Mouse (Mus musculus) midbrain, embryonic 11.5 days (tissue): Measurements from ENCODE around the gene Dtnbp1. TPM values are rescaled to one million over a fixed set of nuclear protein-coding genes. Genes with fewer than 3 reads are reported as not detected.
A peak's percentile ranks its signal among the peaks of the same experiment; 100 is the strongest.

ENCODE experiments used
- ATAC-seq: fragments of 200-750 bp; cut with Nextera tagmentation; 2 replicates; pipeline ENCODE4 v1.8.0; 2017; ENCODE audit warnings: moderate TSS enrichment, moderate library complexity; ENCODE audit not compliant: low FRiP score
- DNase-seq: peaks from one replicate; pipeline ENCODE4 v3.0.0; 2015; ENCODE audit warnings: low spot score; ENCODE audit errors: missing footprints
- H3K27ac ChIP-seq: fragments of 300-500 bp; sonication (generic); 2 replicates; pipeline ENCODE4 v1.5.1; 2014; ENCODE audit warnings: low read depth, low read length
- H3K27me3 ChIP-seq: fragments of 300-500 bp; sonication (generic); 2 replicates; pipeline ENCODE4 v1.6.1; 2014; ENCODE audit warnings: mild to moderate bottlenecking, low read length, moderate library complexity, mixed read lengths; ENCODE audit not compliant: control insufficient read depth, insufficient read depth
- H3K36me3 ChIP-seq: fragments of 300-500 bp; sonication (generic); 2 replicates; pipeline ENCODE4 v1.6.1; 2014; ENCODE audit warnings: mild to moderate bottlenecking, low read length, moderate library complexity, mixed read lengths; ENCODE audit not compliant: control insufficient read depth, insufficient read depth
- H3K4me1 ChIP-seq: fragments of 300-500 bp; sonication (generic); 2 replicates; pipeline ENCODE4 v1.6.1; 2014; ENCODE audit warnings: low read length; ENCODE audit not compliant: control insufficient read depth, insufficient read depth
- H3K4me2 ChIP-seq: fragments of 300-500 bp; sonication (generic); 2 replicates; pipeline ENCODE4 v1.6.1; 2014; ENCODE audit warnings: mild to moderate bottlenecking, moderate library complexity
- H3K4me3 ChIP-seq: fragments of 300-500 bp; sonication (generic); 2 replicates; pipeline ENCODE4 v1.5.1; 2014; ENCODE audit warnings: low read depth, low read length
- H3K9ac ChIP-seq: fragments of 300-500 bp; sonication (generic); 2 replicates; pipeline ENCODE4 v1.6.1; 2014; ENCODE audit warnings: low read length
- H3K9me3 ChIP-seq: fragments of 300-500 bp; sonication (generic); 2 replicates; pipeline ENCODE4 v1.6.1; 2016; ENCODE audit warnings: low read length; ENCODE audit not compliant: control insufficient read depth
- WGBS: fragments of 180-500 bp; shearing (Covaris S2); extraction: QIAGEN DNeasy Blood & Tissue Kit; methylation state at CpG from one replicate; pipeline ENCODE4 v1.1.7; 2014; 5-methylcytosine and 5-hydroxymethylcytosine counted together
- polyA plus RNA-seq: library from polyadenylated mRNA; unstranded; fragments of >200 nt; fragmentation: Nextera tagmentation; extraction: Ambion mirVana; gene quantifications from 2 replicates; pipeline ENCODE4 v1.2.1, GENCODE M21; 2014

Gene Dtnbp1
- polyA plus RNA-seq, 1 experiment from 2014 or later: 69.5 TPM

- H3K9ac ChIP-seq: no peak overlapping the region
- DNase-seq (no peak), ATAC-seq (no peak)
- no peaks in the 10 kb centered on the region for H3K27me3 ChIP-seq
- H3K4me1 ChIP-seq: no peaks in the 10 kb centered on the region
- H3K36me3 ChIP-seq: peaks cover 15% of the 10 kb centered on the region; the same call in 1 of the 2 replicates
- 88% methylated on average over 10 of the region's 10 CpGs for WGBS
- H3K9me3 ChIP-seq: no peaks in the 10 kb centered on the region
- H3K4me3 ChIP-seq: no peak overlapping the region
- H3K4me2 ChIP-seq: no peak overlapping the region
- H3K27ac ChIP-seq: no peak overlapping the region
These were observed 80.9 kb downstream of the Dtnbp1 start for GRCm38 (mm10) chr13:44921095-44921494.

GRCm38 (mm10) chr13:44918269-44918668 lies 83.7 kb downstream of the Dtnbp1 start:
- no peaks in the 10 kb centered on the region for H3K4me1 ChIP-seq
- no peak overlapping the region for H3K4me2 ChIP-seq
- no peak for DNase-seq
- peaks cover 24% of the 10 kb centered on the region for H3K36me3 ChIP-seq
- H3K9me3 ChIP-seq: no peaks in the 10 kb centered on the region
- WGBS: 96% methylated on average over 2 of the region's 2 CpGs
- H3K9ac ChIP-seq: no peak overlapping the region
- no peaks in the 10 kb centered on the region for H3K27me3 ChIP-seq
- H3K4me3 ChIP-seq: no peak overlapping the region
- H3K27ac ChIP-seq: no peak overlapping the region
- ATAC-seq: no peak

GRCm38 (mm10) chr13:44917202-44917601 lies 84.7 kb downstream of the Dtnbp1 start:
- Histone ChIP-seq H3K4me3 (no peak overlapping the region), H3K27ac (no peak overlapping the region), H3K4me1 (no peaks in the 10 kb centered on the region), H3K27me3 (no peaks in the 10 kb centered on the region), H3K9me3 (no peaks in the 10 kb centered on the region), H3K4me2 (no peak overlapping the region), H3K9ac (no peak overlapping the region), H3K36me3 (peaks cover 24% of the 10 kb centered on the region)
- no peak for ATAC-seq
- DNase-seq: no peak
- WGBS: 91% methylated on average over 4 of the region's 4 CpGs

GRCm38 (mm10) chr13:44915945-44916344 lies 86.0 kb downstream of the Dtnbp1 start:
- DNase-seq: peak; percentile 89
- 79% methylated on average over 4 of the region's 4 CpGs for WGBS
- H3K4me1 ChIP-seq: no peaks in the 10 kb centered on the region
- H3K9ac ChIP-seq: no peak overlapping the region
- no peak overlapping the region for H3K4me2 ChIP-seq
- H3K9me3 ChIP-seq: no peaks in the 10 kb centered on the region
- no peaks in the 10 kb centered on the region for H3K27me3 ChIP-seq
- H3K4me3 ChIP-seq: no peak overlapping the region
- peaks cover 24% of the 10 kb centered on the region for H3K36me3 ChIP-seq
- no peak for ATAC-seq
- H3K27ac ChIP-seq: no peak overlapping the region

- Histone ChIP-seq H3K9me3 (no peaks in the 10 kb centered on the region), H3K9ac (no peak overlapping the region), H3K36me3 (peaks cover 24% of the 10 kb centered on the region), H3K4me1 (no peaks in the 10 kb centered on the region), H3K27ac (no peak overlapping the region), H3K4me3 (no peak overlapping the region), H3K4me2 (no peak overlapping the region), H3K27me3 (no peaks in the 10 kb centered on the region)
- 91% methylated on average over 5 of the region's 5 CpGs for WGBS
- DNase-seq (no peak), ATAC-seq (no peak)
These were observed 86.6 kb downstream of the Dtnbp1 start for GRCm38 (mm10) chr13:44915382-44915781.

GRCm38 (mm10) chr13:44913560-44913959 lies 88.4 kb downstream of the Dtnbp1 start:
- Histone ChIP-seq H3K9ac (no peak overlapping the region), H3K27ac (no peak overlapping the region), H3K4me1 (no peaks in the 10 kb centered on the region), H3K9me3 (no peaks in the 10 kb centered on the region), H3K27me3 (no peaks in the 10 kb centered on the region), H3K4me2 (no peak overlapping the region), H3K36me3 (peaks cover 24% of the 10 kb centered on the region), H3K4me3 (no peak overlapping the region)
- ATAC-seq (no peak), DNase-seq (no peak)
- 74% methylated on average over 7 of the region's 7 CpGs for WGBS

- peaks cover 24% of the 10 kb centered on the region for H3K36me3 ChIP-seq
- H3K27me3 ChIP-seq: no peaks in the 10 kb centered on the region
- H3K4me1 ChIP-seq: no peaks in the 10 kb centered on the region
- no peak for ATAC-seq
- no peaks in the 10 kb centered on the region for H3K9me3 ChIP-seq
- H3K27ac ChIP-seq: no peak overlapping the region
- no peak overlapping the region for H3K4me2 ChIP-seq
- no peak overlapping the region for H3K4me3 ChIP-seq
- DNase-seq: no peak
- no peak overlapping the region for H3K9ac ChIP-seq
- WGBS: 96% methylated on average over 2 of the region's 2 CpGs
These were observed 89.1 kb downstream of the Dtnbp1 start for GRCm38 (mm10) chr13:44912851-44913250.

GRCm38 (mm10) chr13:44908790-44909189 lies 93.2 kb downstream of the Dtnbp1 start:
- Histone ChIP-seq H3K27ac (no peak overlapping the region), H3K9me3 (no peaks in the 10 kb centered on the region), H3K36me3 (peaks cover 7% of the 10 kb centered on the region), H3K4me2 (no peak overlapping the region), H3K9ac (no peak overlapping the region), H3K27me3 (no peaks in the 10 kb centered on the region), H3K4me1 (no peaks in the 10 kb centered on the region), H3K4me3 (no peak overlapping the region)
- ATAC-seq (no peak), DNase-seq (no peak)
- 17% methylated on average over 1 of the region's 1 CpGs for WGBS

- Histone ChIP-seq H3K9ac (no peak overlapping the region), H3K4me2 (no peak overlapping the region), H3K4me3 (no peak overlapping the region), H3K9me3 (no peaks in the 10 kb centered on the region), H3K36me3 (peaks cover 10% of the 10 kb centered on the region), H3K27ac (no peak overlapping the region), H3K4me1 (no peaks in the 10 kb centered on the region), H3K27me3 (no peaks in the 10 kb centered on the region)
- no peak for DNase-seq
- 69% methylated on average over 6 of the region's 6 CpGs for WGBS
- no peak for ATAC-seq
These were observed 94.2 kb downstream of the Dtnbp1 start for GRCm38 (mm10) chr13:44907702-44908101.

GRCm38 (mm10) chr13:44906141-44906540 lies 95.8 kb downstream of the Dtnbp1 start:
- 93% methylated on average over 11 of the region's 11 CpGs for WGBS
- no peaks in the 10 kb centered on the region for H3K27me3 ChIP-seq
- no peak for ATAC-seq
- no peaks in the 10 kb centered on the region for H3K4me1 ChIP-seq
- H3K4me2 ChIP-seq: no peak overlapping the region
- H3K9ac ChIP-seq: no peak overlapping the region
- H3K27ac ChIP-seq: no peak overlapping the region
- H3K9me3 ChIP-seq: no peaks in the 10 kb centered on the region
- no peak overlapping the region for H3K4me3 ChIP-seq
- H3K36me3 ChIP-seq: peaks cover 16% of the 10 kb centered on the region
- no peak for DNase-seq
